Mouse (Mus musculus) neural tube, embryonic 14.5 days (tissue): ENCODE data around the gene Gnat1. TPM values are rescaled to one million over a fixed set of nuclear protein-coding genes. Genes with fewer than 3 reads are reported as not detected.

Experiments used
- ATAC-seq: fragments of 200-750 bp; cut with Nextera tagmentation; 2 replicates; pipeline ENCODE4 v1.8.0; 2017; ENCODE audit warnings: low read depth, mild to moderate bottlenecking, moderate TSS enrichment, moderate library complexity
- H3K27ac ChIP-seq: fragments of 300-500 bp; sonication (generic); 2 replicates; pipeline ENCODE4 v1.5.1; 2014; ENCODE audit warnings: low read depth, mild to moderate bottlenecking, control low read depth, low read length, moderate library complexity, mixed read lengths
- H3K27me3 ChIP-seq: fragments of 300-500 bp; sonication (generic); 2 replicates; pipeline ENCODE4 v1.6.1; 2014; ENCODE audit warnings: low read length; ENCODE audit not compliant: control insufficient read depth, insufficient read depth
- H3K36me3 ChIP-seq: fragments of 300-500 bp; sonication (generic); 2 replicates; pipeline ENCODE4 v1.6.1; 2014; ENCODE audit warnings: low read length, mixed read lengths; ENCODE audit not compliant: control insufficient read depth, insufficient read depth
- H3K4me1 ChIP-seq: fragments of 300-500 bp; sonication (generic); 2 replicates; pipeline ENCODE4 v1.6.1; 2014; ENCODE audit warnings: low read length; ENCODE audit not compliant: control insufficient read depth, insufficient read depth
- H3K4me2 ChIP-seq: fragments of 300-500 bp; sonication (generic); 2 replicates; pipeline ENCODE4 v1.6.1; 2014; ENCODE audit warnings: mild to moderate bottlenecking, low read depth, low read length, control low read depth
- H3K4me3 ChIP-seq: fragments of 300-500 bp; sonication (generic); 2 replicates; pipeline ENCODE4 v1.5.1; 2014; ENCODE audit warnings: low read depth, low read length, control low read depth, mixed read lengths
- H3K9ac ChIP-seq: fragments of 300-500 bp; sonication (generic); replicated peaks from 2 replicates; pipeline ENCODE4 v1.6.1; 2014; ENCODE audit warnings: low read depth, mild to moderate bottlenecking, control low read depth, low read length, mixed read lengths
- H3K9me3 ChIP-seq: fragments of 300-500 bp; sonication (generic); 2 replicates; pipeline ENCODE4 v1.6.1; 2016; ENCODE audit warnings: low read length; ENCODE audit not compliant: control insufficient read depth
- WGBS: fragments of 180-500 bp; shearing (Covaris S2); extraction: QIAGEN DNeasy Blood & Tissue Kit; methylation state at CpG from one replicate; pipeline ENCODE4 v1.1.7; 2014; 5-methylcytosine and 5-hydroxymethylcytosine counted together
- polyA plus RNA-seq: library from polyadenylated mRNA; unstranded; fragments of >200 nt; fragmentation: Nextera tagmentation; extraction: Ambion mirVana; gene quantifications from 2 replicates; pipeline ENCODE4 v1.2.1, GENCODE M21; 2014

The Gnat1 gene
- polyA plus RNA-seq, 1 experiment from 2014 or later = 2.7 TPM

- H3K9ac ChIP-seq = no peak overlapping the region
- H3K4me2 ChIP-seq = no peak overlapping the region
- H3K27me3 ChIP-seq = no peaks in the 10 kb centered on the region
- WGBS = 48% methylated on average over 6 of the region's 6 CpGs
- peaks cover 4% of the 10 kb centered on the region for H3K36me3 ChIP-seq
- no peak overlapping the region for H3K27ac ChIP-seq
- H3K4me3 ChIP-seq = no peak overlapping the region
- ATAC-seq = no peak
- H3K9me3 ChIP-seq = no peaks in the 10 kb centered on the region
- peaks cover 39% of the 10 kb centered on the region for H3K4me1 ChIP-seq
These were observed 16.6 kb upstream of the Gnat1 start for GRCm38 (mm10) chr9:107696106-107696479.

GRCm38 (mm10) chr9:107695441-107696105, 16.1 kb upstream of the Gnat1 start:
- H3K9me3 ChIP-seq = no peaks in the 10 kb centered on the region
- no peak overlapping the region for H3K27ac ChIP-seq
- no peak overlapping the region for H3K4me2 ChIP-seq
- H3K36me3 ChIP-seq = peaks cover 4% of the 10 kb centered on the region
- no peak for ATAC-seq
- no peak overlapping the region for H3K4me3 ChIP-seq
- WGBS = 76% methylated on average over 12 of the region's 12 CpGs
- H3K27me3 ChIP-seq = no peaks in the 10 kb centered on the region
- no peak overlapping the region for H3K9ac ChIP-seq
- peaks cover 37% of the 10 kb centered on the region for H3K4me1 ChIP-seq

DNA sequence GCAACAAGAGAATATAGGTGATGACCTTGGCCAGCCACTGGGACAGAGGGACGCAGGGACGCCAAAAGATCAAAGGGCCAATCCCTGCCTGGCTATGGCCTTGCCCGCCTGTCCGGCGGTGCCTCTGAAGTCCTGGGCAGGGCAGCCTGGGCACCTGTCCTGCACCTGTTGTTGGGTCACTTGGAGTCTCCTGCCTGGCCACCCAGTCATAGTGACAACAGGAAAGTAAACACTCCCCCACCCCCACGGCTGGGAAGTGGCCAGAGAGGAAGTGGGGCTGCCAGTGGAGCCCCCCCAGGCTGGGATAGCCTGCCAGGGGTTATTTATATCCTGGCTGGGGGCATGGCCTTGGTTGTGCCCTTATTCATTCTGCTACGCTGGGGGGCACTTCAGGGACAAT, 15.1 kb upstream of the Gnat1 start:
- Histone ChIP-seq H3K27ac (no peak overlapping the region), H3K9ac (no peak overlapping the region), H3K4me3 (no peak overlapping the region), H3K27me3 (no peaks in the 10 kb centered on the region), H3K36me3 (peaks cover 4% of the 10 kb centered on the region), H3K4me2 (no peak overlapping the region), H3K9me3 (no peaks in the 10 kb centered on the region), H3K4me1 (peaks cover 30% of the 10 kb centered on the region)
- no peak for ATAC-seq
- 72% methylated on average over 7 of the region's 7 CpGs for WGBS

DNA sequence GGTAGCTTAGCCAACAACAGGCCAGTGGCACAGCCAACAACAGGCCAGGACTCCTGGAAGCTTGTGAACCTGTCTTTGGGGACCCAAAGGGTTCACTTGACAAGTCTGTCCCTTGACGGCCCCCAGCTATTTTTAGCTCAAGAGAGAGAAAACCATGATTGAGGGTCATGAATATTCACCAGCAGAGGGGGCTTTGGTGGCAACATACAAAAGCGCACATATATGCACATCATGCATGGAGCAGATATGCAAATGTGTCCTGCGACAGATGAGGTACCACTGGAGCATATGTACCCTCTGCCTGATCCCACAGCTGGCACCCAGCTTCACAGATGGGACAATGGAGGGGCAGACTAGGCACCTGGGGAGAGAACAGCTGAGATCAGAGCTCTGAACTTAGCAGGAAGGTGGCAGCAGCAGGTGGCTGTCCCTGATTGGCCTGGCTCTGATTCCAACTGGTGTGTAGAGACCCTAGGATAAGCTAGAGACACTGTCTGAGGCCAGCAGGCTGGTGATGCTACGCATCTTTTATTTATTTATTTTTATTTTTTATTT, 14.0 kb upstream of the Gnat1 start:
- no peak overlapping the region for H3K4me2 ChIP-seq
- no peaks in the 10 kb centered on the region for H3K9me3 ChIP-seq
- H3K9ac ChIP-seq = no peak overlapping the region
- H3K4me3 ChIP-seq = no peak overlapping the region
- peaks cover 18% of the 10 kb centered on the region for H3K4me1 ChIP-seq
- 50% methylated on average over 4 of the region's 4 CpGs for WGBS
- no peak for ATAC-seq
- no peak overlapping the region for H3K27ac ChIP-seq
- H3K27me3 ChIP-seq = no peaks in the 10 kb centered on the region
- H3K36me3 ChIP-seq = peaks cover 4% of the 10 kb centered on the region

DNA sequence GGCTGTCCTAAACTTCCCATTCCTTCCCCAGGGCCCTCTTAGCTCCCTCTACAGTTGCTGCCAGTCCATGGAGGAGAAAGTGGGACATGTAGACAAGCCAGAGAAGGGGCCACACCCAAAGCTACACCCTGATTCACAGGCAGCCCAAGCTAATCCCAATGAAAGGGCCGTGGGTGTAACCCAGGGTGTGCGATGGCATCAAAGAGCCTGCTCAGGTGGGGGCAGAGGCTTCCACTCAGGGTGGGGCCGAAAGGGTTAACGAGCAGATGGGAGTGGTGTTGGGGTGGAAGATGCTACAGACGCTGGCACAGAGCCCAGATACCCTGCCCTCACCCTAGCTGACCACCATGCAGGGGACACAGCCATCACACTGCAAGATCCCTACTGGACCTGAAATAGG, 13.3 kb upstream of the Gnat1 start:
- ATAC-seq = no peak
- no peak overlapping the region for H3K27ac ChIP-seq
- 73% methylated on average over 5 of the region's 5 CpGs for WGBS
- no peak overlapping the region for H3K9ac ChIP-seq
- H3K4me1 ChIP-seq = peaks cover 11% of the 10 kb centered on the region
- no peaks in the 10 kb centered on the region for H3K9me3 ChIP-seq
- no peak overlapping the region for H3K4me2 ChIP-seq
- H3K27me3 ChIP-seq = no peaks in the 10 kb centered on the region
- peaks cover 4% of the 10 kb centered on the region for H3K36me3 ChIP-seq
- H3K4me3 ChIP-seq = no peak overlapping the region

GRCm38 (mm10) chr9:107690391-107690790, 10.9 kb upstream of the Gnat1 start:
- peaks cover 4% of the 10 kb centered on the region for H3K36me3 ChIP-seq
- no peaks in the 10 kb centered on the region for H3K27me3 ChIP-seq
- WGBS = 87% methylated on average over 8 of the region's 8 CpGs
- ATAC-seq = no peak
- no peaks in the 10 kb centered on the region for H3K9me3 ChIP-seq
- H3K27ac ChIP-seq = no peak overlapping the region
- no peak overlapping the region for H3K4me2 ChIP-seq
- no peak overlapping the region for H3K9ac ChIP-seq
- H3K4me1 ChIP-seq = no peaks in the 10 kb centered on the region
- no peak overlapping the region for H3K4me3 ChIP-seq

- Histone ChIP-seq H3K4me3 (no peak overlapping the region), H3K27me3 (no peaks in the 10 kb centered on the region), H3K4me1 (no peaks in the 10 kb centered on the region), H3K9ac (no peak overlapping the region), H3K9me3 (no peaks in the 10 kb centered on the region), H3K27ac (no peak overlapping the region), H3K4me2 (no peak overlapping the region), H3K36me3 (peaks cover 4% of the 10 kb centered on the region)
- ATAC-seq = no peak
- WGBS = 86% methylated on average over 7 of the region's 7 CpGs
These were observed 9.4 kb upstream of the Gnat1 start for GRCm38 (mm10) chr9:107688939-107689338.

GRCm38 (mm10) chr9:107688415-107688814, 8.9 kb upstream of the Gnat1 start:
- H3K9ac ChIP-seq = no peak overlapping the region
- no peak overlapping the region for H3K4me3 ChIP-seq
- H3K9me3 ChIP-seq = no peaks in the 10 kb centered on the region
- no peak overlapping the region for H3K27ac ChIP-seq
- H3K36me3 ChIP-seq = peaks cover 4% of the 10 kb centered on the region
- H3K4me1 ChIP-seq = no peaks in the 10 kb centered on the region
- no peak overlapping the region for H3K4me2 ChIP-seq
- no peak for ATAC-seq
- H3K27me3 ChIP-seq = no peaks in the 10 kb centered on the region
- WGBS = 88% methylated on average over 5 of the region's 5 CpGs

GRCm38 (mm10) chr9:107685231-107685981, 5.9 kb upstream of the Gnat1 start:
- 30% methylated on average over 17 of the region's 17 CpGs for WGBS
- no peaks in the 10 kb centered on the region; the same call in none of the 2 replicates for H3K36me3 ChIP-seq
- no peak overlapping the region for H3K4me3 ChIP-seq
- no peak overlapping the region for H3K4me2 ChIP-seq
- H3K9me3 ChIP-seq = no peaks in the 10 kb centered on the region
- peak; percentile 67; the same call in 1 of the 2 replicates for ATAC-seq
- H3K4me1 ChIP-seq = no peaks in the 10 kb centered on the region
- H3K27me3 ChIP-seq = no peaks in the 10 kb centered on the region
- H3K27ac ChIP-seq = no peak overlapping the region
- H3K9ac ChIP-seq = no peak overlapping the region
